In the genomic region with DNA sequence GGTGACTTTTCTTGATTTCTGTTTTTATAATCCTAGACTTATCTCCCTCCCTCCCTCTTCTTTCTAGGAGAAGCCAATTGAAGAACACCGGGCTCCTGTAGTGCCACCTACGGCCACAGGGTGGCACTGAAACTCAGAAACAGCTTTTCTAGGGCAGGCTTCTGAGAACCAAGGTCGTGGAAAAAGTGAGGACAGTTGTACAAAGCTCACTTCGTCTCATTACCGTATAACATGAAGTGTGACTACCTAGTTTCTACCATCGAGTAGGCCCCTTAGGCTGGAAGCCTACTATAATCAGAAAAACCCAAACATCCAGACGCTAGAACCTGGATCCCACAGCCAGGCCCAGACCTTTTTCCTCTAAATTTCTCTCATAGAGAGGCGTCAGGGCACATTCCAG, we compare ENCODE assay signal across 8 mouse cellular contexts. TPM values are rescaled to one million over a fixed set of nuclear protein-coding genes. Genes with fewer than 3 reads are reported as not detected.
DNase-seq lines count a peak whose midpoint lies in the region; ATAC-seq and TF ChIP-seq lines count a peak whose summit lies in the region.

No protein-coding gene starts in this region.

- no peak for ATAC-seq in G1E (ENCODE audit: extremely low read depth, insufficient number of reproducible peaks, low FRiP score, poor library complexity, severe bottlenecking)
- no peak for ATAC-seq in forebrain, embryonic 15.5 days (replicated peaks)

- no peak overlapping the region; the same call in 1 of the 2 replicates for H3K27ac ChIP-seq in forebrain, embryonic 15.5 days (replicated peaks)
- 0 out of 2 replicates have a peak overlapping the region, but pooled peaks have one; percentile 59 for H3K27ac ChIP-seq in hindbrain, embryonic 10.5 days

- H3K4me1 ChIP-seq in G1E (ENCODE audit: insufficient read depth, low read depth, low read length): peaks cover 51% of the 10 kb centered on the region
- H3K4me1 ChIP-seq in forebrain, embryonic 15.5 days: peaks cover 46% of the 10 kb centered on the region
- peaks cover 50% of the 10 kb centered on the region for H3K4me1 ChIP-seq in hindbrain, embryonic 10.5 days (replicated peaks)

- H3K4me3 ChIP-seq in G1E (ENCODE audit: low read depth, low read length): no peak overlapping the region
- H3K4me3 ChIP-seq in forebrain, embryonic 15.5 days: peak overlapping the region; percentile 45
- H3K4me3 ChIP-seq in hindbrain, embryonic 10.5 days: peak overlapping the region; percentile 65

- DNase-seq in G1E (ENCODE audit: low spot score): peak; percentile 33
- peak; percentile 87 for DNase-seq in cerebellum, adult 11-12 months
- peak; percentile 88 for DNase-seq in hindbrain, embryonic 10.5 days (ENCODE audit: low spot score)
- DNase-seq in layer of hippocampus, postnatal 10 days (ENCODE audit: low spot score in 2 of 2): peak; percentile 89 to 93
- peak; percentile 91 for DNase-seq in lung, postnatal 14 days
- DNase-seq in retina, embryonic 14.5 days (ENCODE audit: low spot score): peak; percentile 98
- DNase-seq in thymus, postnatal 25 days: peak; percentile 87

- no peaks in the 10 kb centered on the region for H3K9me3 ChIP-seq in G1E (replicated peaks)
- H3K9me3 ChIP-seq in forebrain, embryonic 15.5 days: no peaks in the 10 kb centered on the region
- H3K9me3 ChIP-seq in hindbrain, embryonic 10.5 days: no peaks in the 10 kb centered on the region

- peak overlapping the region; percentile 89 for H3K4me2 ChIP-seq in forebrain, embryonic 15.5 days (replicated peaks)

- peak; percentile 82 for TF ChIP-seq CTCF in G1E (IDR thresholded peaks at IDR 0.05; ENCODE audit: low read depth, low read length)

- H3K27me3 ChIP-seq in G1E (ENCODE audit: insufficient read depth, low read length): no peaks in the 10 kb centered on the region
- no peaks in the 10 kb centered on the region for H3K27me3 ChIP-seq in forebrain, embryonic 15.5 days
- peaks cover 7% of the 10 kb centered on the region; the same call in 1 of the 2 replicates for H3K27me3 ChIP-seq in hindbrain, embryonic 10.5 days (ENCODE audit: insufficient read depth, poor library complexity, severe bottlenecking)

- peak overlapping the region; percentile 55; the same call in 1 of the 2 replicates for H3K9ac ChIP-seq in forebrain, embryonic 15.5 days (replicated peaks)

- 12% methylated on average over 8 of the region's 8 CpGs for WGBS in forebrain, embryonic 15.5 days
- 9% methylated on average over 8 of the region's 8 CpGs for WGBS in hindbrain, embryonic 10.5 days

- no peaks in the 10 kb centered on the region for H3K36me3 ChIP-seq in G1E (replicated peaks)
- H3K36me3 ChIP-seq in forebrain, embryonic 15.5 days: no peaks in the 10 kb centered on the region
- H3K36me3 ChIP-seq in hindbrain, embryonic 10.5 days: no peaks in the 10 kb centered on the region

RNA-seq across cellular contexts. Expression of a gene that starts 3.6 kb away (rescaled TPM):
- 28.3 and 38.2 TPM in 2 replicates for total RNA-seq in G1E (2014; fragmentation: Nextera tagmentation)
- 17.2 and 34.2 TPM in 2 replicates for total RNA-seq in G1E (2017)
- polyA plus RNA-seq in G1E (2012): 70.8 and 77.9 TPM in 2 replicates
- 47.6 and 50.5 TPM in 2 replicates for polyA plus RNA-seq in forebrain, embryonic 15.5 days (2015; fragmentation: Nextera tagmentation; extraction: Ambion mirVana)
- polyA plus RNA-seq in hindbrain, embryonic 10.5 days (2016; fragmentation: Nextera tagmentation; extraction: Ambion mirVana): 56.6 and 57.6 TPM in 2 replicates
- 10 to 100 TPM; 10.4 to 14.0 TPM for total RNA-seq in layer of hippocampus, postnatal 10 days (2021)

RNA-seq across cellular contexts. Expression of a gene that starts 7.4 kb away (rescaled TPM):
- total RNA-seq in G1E (2014; fragmentation: Nextera tagmentation) (5.3 and 6.4 TPM in 2 replicates), G1E (2017) (6.1 and 8.2 TPM in 2 replicates)
- 25.9 and 37.4 TPM in 2 replicates for polyA plus RNA-seq in G1E (2012)
- polyA plus RNA-seq in forebrain, embryonic 15.5 days (2015; fragmentation: Nextera tagmentation; extraction: Ambion mirVana): 12.8 and 15.4 TPM in 2 replicates
- 8.5 and 12.6 TPM in 2 replicates for polyA plus RNA-seq in hindbrain, embryonic 10.5 days (2016; fragmentation: Nextera tagmentation; extraction: Ambion mirVana)
- total RNA-seq in layer of hippocampus, postnatal 10 days (2021): 10 to 100 TPM; 24.2 to 24.9 TPM

RNA-seq across cellular contexts. Expression of a gene that starts 21.3 kb away (rescaled TPM):
- 98.4 and 104 TPM in 2 replicates for total RNA-seq in G1E (2014; fragmentation: Nextera tagmentation)
- total RNA-seq in G1E (2017): 4.4 and 5.8 TPM in 2 replicates
- 31.8 and 32.8 TPM in 2 replicates for polyA plus RNA-seq in G1E (2012)
- 179 and 188 TPM in 2 replicates for polyA plus RNA-seq in forebrain, embryonic 15.5 days (2015; fragmentation: Nextera tagmentation; extraction: Ambion mirVana)
- polyA plus RNA-seq in hindbrain, embryonic 10.5 days (2016; fragmentation: Nextera tagmentation; extraction: Ambion mirVana): 67.1 and 108 TPM in 2 replicates
- 1,000 to 10,000 TPM in 1 of 2 experiments, 100 to 1,000 TPM in 1; 909 to 1,029 TPM for total RNA-seq in layer of hippocampus, postnatal 10 days (2021)

RNA-seq across cellular contexts. Expression of a gene that starts 21.5 kb away (rescaled TPM):
- total RNA-seq in G1E (2014; fragmentation: Nextera tagmentation) (176 and 241 TPM in 2 replicates), G1E (2017) (117 and 133 TPM in 2 replicates)
- 296 TPM in 2 replicates for polyA plus RNA-seq in G1E (2012)
- 68.3 and 81.8 TPM in 2 replicates for polyA plus RNA-seq in forebrain, embryonic 15.5 days (2015; fragmentation: Nextera tagmentation; extraction: Ambion mirVana)
- 184 and 228 TPM in 2 replicates for polyA plus RNA-seq in hindbrain, embryonic 10.5 days (2016; fragmentation: Nextera tagmentation; extraction: Ambion mirVana)
- total RNA-seq in layer of hippocampus, postnatal 10 days (2021): 1 to 10 TPM; 5.3 to 6.0 TPM

RNA-seq across cellular contexts. Expression of a gene that starts 28.1 kb away (rescaled TPM):
- total RNA-seq in G1E (2014; fragmentation: Nextera tagmentation) (55.2 and 55.5 TPM in 2 replicates), G1E (2017) (8.9 TPM in 2 replicates)
- polyA plus RNA-seq in G1E (2012): 40.6 TPM in 2 replicates
- polyA plus RNA-seq in forebrain, embryonic 15.5 days (2015; fragmentation: Nextera tagmentation; extraction: Ambion mirVana): 7.6 and 8.2 TPM in 2 replicates
- 7.8 and 9.8 TPM in 2 replicates for polyA plus RNA-seq in hindbrain, embryonic 10.5 days (2016; fragmentation: Nextera tagmentation; extraction: Ambion mirVana)
- total RNA-seq in layer of hippocampus, postnatal 10 days (2021): 10 to 100 TPM; 54.4 to 67.2 TPM

Comparison
In these comparisons a context has a peak if more than half of its experiments do, and no peak if none do; other contexts are left out.
1. DNase-seq: peak in every context shown above with its lines; median percentile 98 in retina, embryonic 14.5 days; 91 in layer of hippocampus, postnatal 10 days; 91 in lung, postnatal 14 days; 88 in hindbrain, embryonic 10.5 days; 87 in cerebellum, adult 11-12 months; 87 in thymus, postnatal 25 days; 33 in G1E.